Mouse (Mus musculus) liver, embryonic 15.5 days (tissue): ENCODE data around the gene Nxn. TPM values are rescaled to one million over a fixed set of nuclear protein-coding genes. Genes with fewer than 3 reads are reported as not detected.

Source experiments
- ATAC-seq: fragments of 200-750 bp; cut with Nextera tagmentation; 2 replicates; pipeline ENCODE4 v1.8.0; 2017; ENCODE audit warnings: moderate number of reproducible peaks, mild to moderate bottlenecking, moderate library complexity; ENCODE audit not compliant: insufficient read depth
- H3K27ac ChIP-seq: fragments of 300-500 bp; sonication (generic); replicated peaks from 2 replicates; pipeline ENCODE4 v1.5.1; 2015; ENCODE audit warnings: mild to moderate bottlenecking, inconsistent platforms
- H3K27me3 ChIP-seq: fragments of 300-500 bp; sonication (generic); 2 replicates; pipeline ENCODE4 v1.6.1; 2015; ENCODE audit warnings: mild to moderate bottlenecking, inconsistent platforms
- H3K36me3 ChIP-seq: fragments of 300-500 bp; sonication (generic); replicated peaks from 2 replicates; pipeline ENCODE4 v1.6.1; 2015; ENCODE audit warnings: moderate library complexity, mild to moderate bottlenecking, inconsistent platforms
- H3K4me1 ChIP-seq: fragments of 300-500 bp; sonication (generic); replicated peaks from 2 replicates; pipeline ENCODE4 v1.6.1; 2015; ENCODE audit warnings: inconsistent platforms
- H3K4me2 ChIP-seq: fragments of 300-500 bp; sonication (generic); 2 replicates; pipeline ENCODE4 v1.6.1; 2015; ENCODE audit warnings: moderate library complexity, mild to moderate bottlenecking, inconsistent platforms
- H3K4me3 ChIP-seq: fragments of 300-500 bp; sonication (generic); replicated peaks from 2 replicates; pipeline ENCODE4 v1.5.1; 2015; ENCODE audit warnings: mild to moderate bottlenecking, inconsistent platforms
- H3K9ac ChIP-seq: fragments of 300-500 bp; sonication (generic); 2 replicates; pipeline ENCODE4 v1.6.1; 2015; ENCODE audit warnings: moderate library complexity, mild to moderate bottlenecking, inconsistent platforms
- H3K9me3 ChIP-seq: fragments of 300-500 bp; sonication (generic); replicated peaks from 2 replicates; pipeline ENCODE4 v1.6.1; 2016; ENCODE audit warnings: inconsistent platforms
- WGBS: fragments of 180-500 bp; shearing (Covaris S2); methylation state at CpG from one replicate; pipeline ENCODE4 v1.1.7; 2015; ENCODE audit warnings: mixed read lengths; ENCODE audit not compliant: insufficient replicate concordance; 5-methylcytosine and 5-hydroxymethylcytosine counted together
- polyA plus RNA-seq: library from polyadenylated mRNA; unstranded; fragments of >200 nt; fragmentation: Nextera tagmentation; extraction: Ambion mirVana; gene quantifications from 2 replicates; pipeline ENCODE4 v1.2.1, GENCODE M21; 2015

Nxn gene
- polyA plus RNA-seq = 2.5 and 2.8 TPM in 2 replicates

DNA sequence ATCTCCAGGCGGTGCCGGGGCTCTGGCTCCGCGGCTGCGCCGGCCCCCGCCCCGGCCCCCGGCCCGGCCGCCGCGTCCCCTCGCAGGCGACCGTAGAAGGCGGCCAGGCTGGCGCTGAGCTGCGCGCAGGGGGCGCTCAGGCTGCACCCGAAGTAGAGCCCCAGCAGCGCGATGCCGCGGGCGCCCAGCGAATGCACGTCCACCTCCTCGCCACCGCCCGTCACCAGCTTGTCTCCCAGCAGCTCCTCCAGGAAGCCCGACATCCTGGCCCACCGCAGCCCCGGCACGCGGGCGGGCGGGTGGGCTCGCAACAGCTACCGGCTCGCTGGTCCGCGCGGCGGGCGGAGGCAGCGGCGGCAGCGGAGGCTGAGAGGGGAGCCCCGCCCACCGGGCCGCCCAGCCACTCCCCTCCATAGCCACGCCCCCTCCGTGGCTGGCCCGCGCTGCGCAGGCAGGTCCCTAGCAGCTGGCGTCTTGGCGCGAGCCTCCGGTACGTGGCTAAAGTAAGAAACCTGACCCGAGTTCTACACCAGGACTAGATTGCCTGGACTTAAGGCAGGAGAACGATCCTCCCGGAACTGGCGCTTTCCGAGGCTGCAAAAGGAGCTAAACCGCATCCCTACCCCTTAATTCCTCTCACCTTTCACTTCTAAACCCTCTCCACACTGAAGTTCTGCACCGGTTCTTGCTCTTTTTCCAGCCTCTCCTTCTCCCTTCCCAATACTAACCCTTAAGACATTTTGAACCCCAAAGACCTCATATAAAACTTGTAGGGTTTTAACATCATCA lies at the start of gene Nxn:
Gene Nxn, minus strand, starts transcription at position 343 of the 789 bp plus-strand sequence.
- Histone ChIP-seq H3K4me1 (peaks cover 27% of the 10 kb centered on the region), H3K9ac (peak within 1 kb of the TSS; percentile 57), H3K9me3 (no peaks in the 10 kb centered on the region), H3K4me3 (peak within 1 kb of the TSS; percentile 71), H3K27ac (peak within 1 kb of the TSS; percentile 54; the same call in 1 of the 2 replicates), H3K4me2 (peak within 1 kb of the TSS; percentile 99), H3K36me3 (no peaks in the 10 kb centered on the region), H3K27me3 (peaks cover 46% of the 10 kb centered on the region)
- WGBS = under 1% methylated on average over 70 of the region's 70 CpGs
- peak; percentile 87 for ATAC-seq

- Histone ChIP-seq H3K4me3 (no peak overlapping the region), H3K4me2 (peak overlapping the region; percentile 27; the same call in 1 of the 2 replicates), H3K27ac (no peak overlapping the region), H3K36me3 (no peaks in the 10 kb centered on the region), H3K9ac (no peak overlapping the region), H3K4me1 (peaks cover 5% of the 10 kb centered on the region; the same call in 1 of the 2 replicates), H3K27me3 (no peaks in the 10 kb centered on the region), H3K9me3 (no peaks in the 10 kb centered on the region)
- ATAC-seq = no peak
- WGBS = 7% methylated on average over 10 of the region's 10 CpGs
Observed at GRCm38 (mm10) chr11:76446251-76446650, 47.3 kb upstream of the Nxn start.

GRCm38 (mm10) chr11:76445459-76445858 lies 46.5 kb upstream of the Nxn start:
- no peak overlapping the region for H3K27ac ChIP-seq
- no peak for ATAC-seq
- no peaks in the 10 kb centered on the region for H3K36me3 ChIP-seq
- no peaks in the 10 kb centered on the region for H3K9me3 ChIP-seq
- 48% methylated on average over 8 of the region's 8 CpGs for WGBS
- no peak overlapping the region for H3K9ac ChIP-seq
- H3K4me3 ChIP-seq = no peak overlapping the region
- H3K27me3 ChIP-seq = no peaks in the 10 kb centered on the region
- H3K4me2 ChIP-seq = no peak overlapping the region
- H3K4me1 ChIP-seq = peaks cover 5% of the 10 kb centered on the region; the same call in 1 of the 2 replicates

- no peak overlapping the region for H3K4me3 ChIP-seq
- no peak for ATAC-seq
- H3K4me2 ChIP-seq = no peak overlapping the region
- H3K4me1 ChIP-seq = no peaks in the 10 kb centered on the region
- 24% methylated on average over 3 of the region's 3 CpGs for WGBS
- H3K9me3 ChIP-seq = no peaks in the 10 kb centered on the region
- no peak overlapping the region for H3K27ac ChIP-seq
- H3K9ac ChIP-seq = no peak overlapping the region
- H3K36me3 ChIP-seq = no peaks in the 10 kb centered on the region
- peaks cover 18% of the 10 kb centered on the region for H3K27me3 ChIP-seq
Observed at GRCm38 (mm10) chr11:76439666-76440065, 40.7 kb upstream of the Nxn start.

DNA sequence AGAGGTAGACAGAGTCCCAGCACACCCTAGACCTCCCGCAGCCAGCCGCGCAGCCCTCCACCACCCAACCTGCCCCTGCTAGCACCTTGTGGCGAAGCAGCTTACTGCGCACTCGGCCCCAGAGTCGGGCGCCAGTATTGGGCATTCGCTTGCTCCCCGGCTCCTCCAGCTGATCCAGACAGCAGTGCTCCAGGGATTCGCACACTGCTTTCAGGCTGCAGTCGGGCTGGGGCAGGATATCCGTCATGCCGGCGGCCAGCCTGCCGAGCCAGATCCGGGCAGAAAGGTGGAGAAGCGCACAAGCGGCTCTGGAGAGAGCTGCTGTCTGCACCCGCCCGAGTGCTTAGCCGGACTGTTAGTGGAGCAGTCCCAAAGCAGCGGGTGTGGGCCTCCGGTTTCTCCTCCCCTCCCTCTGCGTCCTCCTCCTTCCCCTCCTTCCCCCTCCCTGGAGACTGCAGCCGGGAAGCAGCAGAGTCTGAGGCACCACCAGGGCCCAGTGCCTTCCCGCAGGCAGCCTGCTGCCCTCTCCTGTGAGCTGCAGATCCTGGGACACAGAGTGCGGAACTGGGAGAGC lies 38.0 kb upstream of the Nxn start:
- H3K4me2 ChIP-seq = peak overlapping the region; percentile 37
- H3K4me3 ChIP-seq = peak overlapping the region; percentile 14; the same call in 1 of the 2 replicates
- H3K9me3 ChIP-seq = no peaks in the 10 kb centered on the region
- H3K9ac ChIP-seq = no peak overlapping the region
- no peaks in the 10 kb centered on the region for H3K4me1 ChIP-seq
- H3K36me3 ChIP-seq = no peaks in the 10 kb centered on the region
- peaks cover 18% of the 10 kb centered on the region for H3K27me3 ChIP-seq
- ATAC-seq = peak; percentile 37; the same call in 1 of the 2 replicates
- 36% methylated on average over 28 of the region's 28 CpGs for WGBS
- no peak overlapping the region for H3K27ac ChIP-seq

GRCm38 (mm10) chr11:76436009-76436408 lies 37.1 kb upstream of the Nxn start:
- no peaks in the 10 kb centered on the region for H3K4me1 ChIP-seq
- no peaks in the 10 kb centered on the region for H3K36me3 ChIP-seq
- H3K27ac ChIP-seq = no peak overlapping the region
- H3K27me3 ChIP-seq = peaks cover 18% of the 10 kb centered on the region
- no peak for ATAC-seq
- H3K4me2 ChIP-seq = no peak overlapping the region
- no peak overlapping the region for H3K4me3 ChIP-seq
- 74% methylated on average over 5 of the region's 5 CpGs for WGBS
- H3K9ac ChIP-seq = no peak overlapping the region
- no peaks in the 10 kb centered on the region for H3K9me3 ChIP-seq

DNA sequence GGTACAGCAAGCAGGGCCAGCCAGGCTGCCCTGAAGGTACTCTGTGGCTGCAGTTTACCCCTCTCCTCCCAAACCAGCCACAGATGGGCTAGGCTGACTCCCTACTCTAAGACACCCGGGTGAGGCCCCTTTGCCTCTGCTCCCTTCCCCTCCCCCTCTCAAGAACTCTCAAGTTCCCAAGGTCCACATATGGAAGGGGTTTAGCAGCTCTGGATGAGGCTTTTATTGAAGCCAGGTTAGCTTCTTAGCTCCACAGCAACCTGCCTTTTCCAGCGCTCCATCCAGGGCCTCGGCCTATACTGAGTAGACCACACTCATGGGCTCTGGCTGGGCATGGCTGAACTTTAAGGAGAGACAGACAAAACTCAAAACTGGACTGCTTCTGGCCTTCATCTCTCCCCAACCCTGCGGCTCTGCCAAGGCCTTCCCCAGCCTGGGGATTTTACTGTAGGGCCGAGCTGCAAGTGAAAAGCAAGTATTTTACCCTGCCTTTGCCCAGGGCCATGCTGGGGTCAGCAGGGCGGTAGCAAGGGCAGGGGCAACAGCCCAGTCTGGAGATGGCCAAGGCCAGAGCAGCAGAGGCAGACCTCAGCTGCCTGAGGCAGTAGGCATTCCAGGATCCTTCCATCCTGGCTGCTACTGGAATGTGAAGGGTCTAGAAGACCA lies 31.2 kb upstream of the Nxn start:
- WGBS = 56% methylated on average over 6 of the region's 6 CpGs
- no peak overlapping the region for H3K9ac ChIP-seq
- H3K27ac ChIP-seq = no peak overlapping the region

DNA sequence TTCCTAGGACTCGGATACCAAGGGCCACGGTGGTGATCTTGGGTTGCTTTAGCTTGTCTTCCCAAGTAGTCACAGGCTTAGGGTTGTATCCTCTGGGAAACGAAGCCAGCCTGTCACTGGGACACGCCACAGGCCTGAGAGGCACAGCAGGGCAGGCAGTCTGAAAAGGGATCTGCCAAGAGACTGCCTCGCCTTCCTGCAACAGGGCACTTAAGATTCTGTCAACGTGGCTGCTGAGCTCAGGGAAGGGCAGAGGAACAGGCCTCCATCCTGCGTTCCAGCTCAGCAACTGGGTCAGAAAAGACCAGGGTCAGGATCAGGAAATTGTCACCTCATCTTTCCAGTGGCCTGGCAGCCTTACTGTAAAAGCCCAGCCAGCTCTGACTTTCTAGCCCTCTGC lies 30.6 kb upstream of the Nxn start:
- no peak for ATAC-seq
- no peak overlapping the region for H3K27ac ChIP-seq
- no peak overlapping the region for H3K4me3 ChIP-seq
- H3K9me3 ChIP-seq = no peaks in the 10 kb centered on the region
- H3K4me2 ChIP-seq = no peak overlapping the region
- no peaks in the 10 kb centered on the region for H3K27me3 ChIP-seq
- 60% methylated on average over 7 of the region's 7 CpGs for WGBS
- H3K9ac ChIP-seq = no peak overlapping the region
- no peaks in the 10 kb centered on the region for H3K4me1 ChIP-seq
- no peaks in the 10 kb centered on the region for H3K36me3 ChIP-seq

More for the DNA sequence above, 31.2 kb upstream of the Nxn start:
- no peaks in the 10 kb centered on the region for H3K27me3 ChIP-seq
- H3K4me1 ChIP-seq = no peaks in the 10 kb centered on the region
- no peaks in the 10 kb centered on the region for H3K9me3 ChIP-seq
- no peak for ATAC-seq
- H3K4me2 ChIP-seq = no peak overlapping the region
- no peaks in the 10 kb centered on the region for H3K36me3 ChIP-seq
- no peak overlapping the region for H3K4me3 ChIP-seq

DNA sequence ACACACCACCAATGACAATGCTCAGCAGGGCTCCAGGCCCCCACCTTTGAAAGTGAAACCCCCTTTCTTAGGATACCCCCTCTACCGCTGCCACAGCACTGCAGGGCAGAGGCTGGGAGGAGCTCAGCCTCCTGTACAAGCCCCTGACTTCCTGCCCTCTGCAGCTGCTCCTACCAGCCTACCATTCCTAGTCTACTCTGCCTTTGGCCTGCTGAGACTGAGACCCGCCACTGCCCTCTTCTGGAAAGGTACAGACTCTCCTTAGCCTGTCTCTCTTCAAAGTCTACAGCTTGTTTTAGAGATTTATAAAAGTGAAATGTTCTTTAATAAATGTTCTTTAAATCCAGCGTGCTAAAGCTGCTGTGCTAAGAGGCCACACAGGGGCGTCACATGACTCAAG lies 30.1 kb upstream of the Nxn start:
- WGBS = 41% methylated on average over 4 of the region's 4 CpGs
- Histone ChIP-seq H3K27me3 (no peaks in the 10 kb centered on the region), H3K4me2 (no peak overlapping the region), H3K27ac (no peak overlapping the region), H3K4me3 (no peak overlapping the region), H3K9me3 (no peaks in the 10 kb centered on the region), H3K9ac (no peak overlapping the region), H3K4me1 (no peaks in the 10 kb centered on the region), H3K36me3 (no peaks in the 10 kb centered on the region)
- ATAC-seq = no peak

DNA sequence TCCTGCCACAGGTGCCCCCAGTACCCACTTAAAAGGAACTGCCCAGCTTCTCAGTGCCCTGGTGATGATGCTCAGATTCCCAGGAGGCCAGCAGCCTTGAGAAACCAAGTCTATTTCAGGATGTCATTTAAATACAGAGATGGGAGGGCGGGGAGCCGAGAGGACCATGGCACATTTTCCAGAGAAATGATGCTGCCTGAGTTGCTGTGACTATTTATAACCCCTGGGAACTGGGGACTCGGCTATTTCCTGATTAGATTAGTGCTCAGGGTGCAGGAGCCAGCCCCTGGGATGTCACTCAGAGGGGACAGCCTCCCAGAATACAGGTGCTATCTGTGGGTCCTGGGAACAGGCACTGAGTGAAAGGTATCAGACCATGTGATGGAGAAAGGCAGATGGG lies 28.8 kb upstream of the Nxn start:
- Histone ChIP-seq H3K27ac (no peak overlapping the region), H3K4me3 (no peak overlapping the region), H3K4me2 (no peak overlapping the region), H3K27me3 (no peaks in the 10 kb centered on the region), H3K9ac (no peak overlapping the region), H3K9me3 (no peaks in the 10 kb centered on the region), H3K4me1 (no peaks in the 10 kb centered on the region), H3K36me3 (no peaks in the 10 kb centered on the region)
- WGBS = 61% methylated on average over 3 of the region's 3 CpGs
- no peak for ATAC-seq

DNA sequence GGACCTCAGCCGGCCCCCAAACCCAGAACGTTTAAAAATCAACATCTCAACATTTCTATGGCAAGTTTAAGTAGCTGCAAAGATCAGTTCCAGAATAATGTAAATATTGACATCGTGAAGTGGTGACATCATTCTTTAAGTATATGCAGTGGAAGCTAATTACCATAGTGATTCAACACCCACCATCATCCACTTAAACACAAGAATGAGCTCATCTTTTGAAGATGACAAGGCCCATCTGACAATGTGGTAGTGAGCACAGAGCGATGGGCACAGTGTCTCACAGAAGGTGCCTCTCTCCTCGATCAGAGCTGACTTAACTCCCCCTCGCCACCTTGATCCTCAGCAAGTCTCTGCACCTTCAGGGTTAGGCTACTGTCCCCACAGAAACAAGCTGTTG lies 26.8 kb upstream of the Nxn start:
- H3K27me3 ChIP-seq = no peaks in the 10 kb centered on the region
- H3K4me2 ChIP-seq = no peak overlapping the region
- 66% methylated on average over 6 of the region's 6 CpGs for WGBS
- no peak overlapping the region for H3K27ac ChIP-seq
- ATAC-seq = no peak
- no peak overlapping the region for H3K4me3 ChIP-seq
- no peak overlapping the region for H3K9ac ChIP-seq
- H3K9me3 ChIP-seq = no peaks in the 10 kb centered on the region
- H3K36me3 ChIP-seq = no peaks in the 10 kb centered on the region
- no peaks in the 10 kb centered on the region for H3K4me1 ChIP-seq
